Comparison of ENCODE assay signal across 18 mouse cellular contexts in genomic region chr13:34120536-34120935, GRCm38 (mm10). TPM values are rescaled to one million over a fixed set of nuclear protein-coding genes. Genes with fewer than 3 reads are reported as not detected.
"Had no signal": no experiment of that assay in that cellular context is flagged by ENCODE, and none has a peak within 500 bp of the region (broad histone marks: within the 10 kb centered on the region; RNA-seq: fewer than 3 reads in every experiment).

No protein-coding gene starts in this region.

- H3K27me3 ChIP-seq: lung, embryonic 15.5 days; midbrain, embryonic 13.5 days; midbrain, embryonic 15.5 days; neural tube, embryonic 12.5 days had no signal

- ATAC-seq: liver, postnatal 0 days; lung, postnatal 0 days; midbrain, embryonic 13.5 days; midbrain, embryonic 15.5 days had no signal

- H3K9ac ChIP-seq: liver, embryonic 15.5 days; liver, postnatal 0 days; lung, embryonic 15.5 days; midbrain, embryonic 13.5 days; midbrain, embryonic 15.5 days; neural tube, embryonic 12.5 days had no signal

- H3K9me3 ChIP-seq: liver, embryonic 15.5 days; lung, embryonic 15.5 days; megakaryocyte, embryonic 14.5 days; midbrain, embryonic 13.5 days; midbrain, embryonic 15.5 days; neural tube, embryonic 12.5 days had no signal

- H3K4me1 ChIP-seq: lung, embryonic 15.5 days had no signal

- H3K27ac ChIP-seq: liver, embryonic 15.5 days; lung, embryonic 15.5 days; macrophage; midbrain, embryonic 13.5 days; midbrain, embryonic 15.5 days; neural tube, embryonic 12.5 days had no signal

- H3K36me3 ChIP-seq: liver, embryonic 15.5 days; lung, embryonic 15.5 days; midbrain, embryonic 15.5 days had no signal

- DNase-seq: liver, postnatal 0 days; lung, adult 2 months; lung, postnatal 14 days; lung, postnatal 36 days; right cerebral cortex, postnatal 14 days; right cerebral cortex, postnatal 4 days; spleen, adult 18-20 months; thymus, postnatal 25 days had no signal

- H3K4me3 ChIP-seq: liver, embryonic 15.5 days; lung, embryonic 15.5 days; megakaryocyte, embryonic 14.5 days; midbrain, embryonic 13.5 days; midbrain, embryonic 15.5 days; neural tube, embryonic 12.5 days had no signal

- H3K4me2 ChIP-seq: liver, embryonic 15.5 days; lung, embryonic 15.5 days; midbrain, embryonic 11.5 days; midbrain, embryonic 13.5 days; midbrain, embryonic 15.5 days; neural tube, embryonic 12.5 days had no signal

RNA-seq across cellular contexts. Expression of gene Tubb2b, which starts 9.7 kb away (rescaled TPM):
- total RNA-seq: megakaryocyte progenitor cell, adult 5-6 weeks had no signal
